Mouse (Mus musculus): Measurements from ENCODE around the gene Chn2.

- TF ChIP-seq CTCF (conservative IDR thresholded peaks at IDR 0.05; ENCODE audit: insufficient read depth, insufficient read length, low read depth, low read length) (no peak), POLR2A (IDR thresholded peaks at IDR 0.05; ENCODE audit: low read depth, low read length) (no peak)
Observed at GRCm38 (mm10) chr6:54142848-54143651, 103.7 kb downstream of the Chn2 start.

All from kidney, adult 2 months (tissue).